Mouse (Mus musculus) kidney, adult 2 months (tissue): ENCODE results near the gene Pitpna. TPM values are rescaled to one million over a fixed set of nuclear protein-coding genes. Genes with fewer than 3 reads are reported as not detected.

Experiments used
- DNase-seq: peaks from one replicate; pipeline ENCODE4 v3.0.0; 2021
- H3K27ac ChIP-seq: fragments of 200-500 bp; 2 replicates; pipeline ENCODE4 v1.5.1; 2012; ENCODE audit warnings: low read depth, low read length, control low read depth, inconsistent platforms; ENCODE audit not compliant: insufficient read depth
- H3K27me3 ChIP-seq: fragments of 200-500 bp; replicated peaks from 2 replicates; pipeline ENCODE4 v1.6.1; 2012; ENCODE audit warnings: mild to moderate bottlenecking, moderate library complexity, low read length, inconsistent platforms; ENCODE audit not compliant: control insufficient read depth, insufficient read depth
- H3K36me3 ChIP-seq: fragments of 200-500 bp; 2 replicates; pipeline ENCODE4 v1.6.1; 2012; ENCODE audit warnings: mild to moderate bottlenecking, moderate library complexity, low read length, inconsistent platforms; ENCODE audit not compliant: control insufficient read depth, insufficient read depth
- H3K4me1 ChIP-seq: fragments of 200-500 bp; 2 replicates; pipeline ENCODE4 v1.6.1; 2011; ENCODE audit warnings: low read length; ENCODE audit not compliant: control insufficient read depth, insufficient read depth
- H3K4me3 ChIP-seq: fragments of 200-500 bp; 2 replicates; pipeline ENCODE4 v1.5.1; 2011; ENCODE audit warnings: mild to moderate bottlenecking, low read depth, low read length, control low read depth; ENCODE audit not compliant: insufficient read depth
- CTCF ChIP-seq: fragments of 200-500 bp; conservative IDR thresholded peaks from 2 replicates; pipeline ENCODE4 v1.5.1; 2011; ENCODE audit warnings: low read depth, mild to moderate bottlenecking, control low read depth, low read length, moderate library complexity, mixed read lengths; ENCODE audit not compliant: insufficient read depth, insufficient read length
- POLR2A ChIP-seq: fragments of 200-500 bp; IDR thresholded peaks from one replicate; pipeline ENCODE4 v1.6.1; 2011; ENCODE audit warnings: low read depth, low read length, control low read depth
- WGBS: fragments of 180-500 bp; shearing (Covaris S2); methylation state at CpG from one replicate; pipeline ENCODE4 v1.1.7; 2018; 5-methylcytosine and 5-hydroxymethylcytosine counted together
- polyA plus RNA-seq: library from polyadenylated mRNA; depleted of rRNA; stranded (reverse); fragments of >200 nt; gene quantifications from 2 replicates; pipeline ENCODE4 v1.2.3, GENCODE M21; 2012; rRNA removed

The Pitpna gene
- polyA plus RNA-seq, 1 experiment = 60.3 TPM

DNA sequence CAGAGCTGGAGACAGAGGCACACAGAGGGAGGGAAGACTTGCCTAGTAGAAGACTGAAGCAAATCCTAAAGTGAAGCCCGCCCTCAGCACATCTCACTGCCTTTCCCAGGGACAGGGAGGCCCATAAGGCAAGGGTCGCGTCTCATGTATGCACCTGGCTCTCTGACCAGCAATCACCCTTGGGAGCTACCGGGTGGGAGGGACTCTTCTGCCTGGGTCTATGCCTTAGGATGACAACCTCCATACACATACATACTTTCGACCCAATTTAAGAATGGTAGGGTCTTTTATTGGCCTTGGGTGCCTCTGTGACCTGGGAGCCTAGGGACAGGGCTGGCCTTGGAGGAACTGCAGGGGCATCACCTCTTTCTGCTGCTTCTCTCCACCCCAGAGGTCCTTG, 85.5 kb downstream of the Pitpna start:
- Histone ChIP-seq H3K4me1 (peaks cover under 1% of the 10 kb centered on the region; the same call in 1 of the 2 replicates), H3K36me3 (peaks cover 6% of the 10 kb centered on the region), H3K4me3 (no peak overlapping the region), H3K27ac (no peak overlapping the region), H3K27me3 (no peaks in the 10 kb centered on the region)
- DNase-seq = no peak
- 90% methylated on average over 5 of the region's 5 CpGs for WGBS
- TF ChIP-seq CTCF = no peak
- TF ChIP-seq POLR2A = no peak

DNA sequence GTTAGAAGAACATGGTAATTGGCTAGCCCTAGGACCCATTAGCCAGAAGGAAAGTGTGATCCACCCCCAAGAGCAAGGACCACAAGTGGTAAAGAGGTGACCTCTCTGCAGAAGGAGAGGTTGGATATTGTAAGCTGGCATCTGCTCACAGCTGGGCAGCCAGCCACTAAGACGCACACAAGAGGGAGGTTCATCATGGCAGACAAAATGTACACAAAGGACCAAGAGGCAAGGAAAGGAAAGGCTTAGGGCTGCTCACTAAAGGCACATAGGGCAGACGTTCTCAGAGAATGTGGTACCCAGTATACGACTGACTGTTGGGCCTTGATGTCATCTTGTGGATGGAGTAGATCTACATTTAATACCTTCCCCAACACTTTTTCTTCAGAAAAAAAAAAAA, 87.0 kb downstream of the Pitpna start:
- Histone ChIP-seq H3K36me3 (peaks cover 2% of the 10 kb centered on the region; the same call in 1 of the 2 replicates), H3K27me3 (no peaks in the 10 kb centered on the region), H3K4me3 (no peak overlapping the region), H3K27ac (no peak overlapping the region), H3K4me1 (peaks cover 3% of the 10 kb centered on the region; the same call in 1 of the 2 replicates)
- no peak for TF ChIP-seq POLR2A
- WGBS = 82% methylated on average over 3 of the region's 3 CpGs
- DNase-seq = no peak

DNA sequence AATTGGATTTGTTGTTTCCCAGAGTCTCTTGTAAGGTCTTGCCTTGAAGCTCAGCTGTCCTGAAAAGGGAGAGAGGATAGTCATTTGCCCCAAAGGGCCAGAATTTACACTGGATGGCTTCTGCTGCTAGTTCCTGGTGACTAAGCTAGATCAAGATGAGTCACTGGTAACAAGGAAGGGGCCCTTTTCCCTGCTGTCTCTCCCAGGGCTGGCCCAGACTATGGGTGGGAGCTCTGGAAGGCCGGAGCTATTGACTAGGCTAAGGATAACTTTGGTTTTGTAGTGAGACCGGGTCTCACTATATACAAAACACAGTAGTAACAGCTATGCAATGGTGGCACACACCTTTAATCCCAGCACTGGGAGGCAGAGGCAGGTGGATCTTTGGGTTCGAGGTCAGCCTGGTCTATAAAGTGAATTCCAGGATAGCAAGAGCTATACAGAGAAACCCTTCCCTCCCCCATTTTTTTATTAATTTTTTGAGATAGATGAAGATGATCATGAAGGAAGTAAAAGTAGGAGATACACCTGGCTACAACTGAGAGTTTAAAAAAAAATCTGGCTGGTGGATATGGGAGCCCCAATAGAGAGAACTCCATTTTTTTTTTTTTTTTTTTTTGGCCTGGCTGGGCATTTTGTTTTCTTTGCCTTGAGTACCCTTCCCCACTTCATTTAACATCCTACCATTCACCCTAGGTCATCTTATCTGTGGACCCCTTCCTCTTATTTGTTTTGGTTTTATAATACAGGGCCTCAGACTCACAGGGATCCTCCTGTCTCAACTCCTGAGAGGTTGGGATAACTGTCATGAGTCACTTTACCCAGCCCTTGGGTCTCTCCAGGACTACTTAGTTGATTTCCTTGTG, 90.2 kb downstream of the Pitpna start:
- Histone ChIP-seq H3K27me3 (no peaks in the 10 kb centered on the region), H3K4me1 (peaks cover 12% of the 10 kb centered on the region; the same call in 1 of the 2 replicates), H3K36me3 (no peaks in the 10 kb centered on the region), H3K4me3 (peak overlapping the region; percentile 65), H3K27ac (0 out of 2 replicates have a peak overlapping the region, but pooled peaks have one; percentile 61)
- DNase-seq = no peak
- WGBS = 94% methylated on average over 3 of the region's 3 CpGs
- TF ChIP-seq POLR2A = no peak
- no peak for TF ChIP-seq CTCF

Other genes starting within 250 kb of the Pitpna start
- gene Rpa1, start 239.8 kb upstream of the Pitpna start, polyA plus RNA-seq = 17.0 and 21.3 TPM in 2 replicates
- 7.1 and 7.2 TPM in 2 replicates for gene Smyd4, start 239.7 kb upstream of the Pitpna start, polyA plus RNA-seq
- 17.2 and 29.9 TPM in 2 replicates for gene Serpinf1, start 165.4 kb upstream of the Pitpna start, polyA plus RNA-seq
- gene Serpinf2, start 148.5 kb upstream of the Pitpna start, polyA plus RNA-seq = 126 and 141 TPM in 2 replicates
- 17.7 and 21.0 TPM in 2 replicates for gene Wdr81, start 133.4 kb upstream of the Pitpna start, polyA plus RNA-seq
- 14.2 and 14.6 TPM in 2 replicates for gene Tlcd2, start 126.4 kb upstream of the Pitpna start, polyA plus RNA-seq
- gene Prpf8, start 101.3 kb upstream of the Pitpna start, polyA plus RNA-seq = 88.0 and 92.7 TPM in 2 replicates
- 19.3 and 19.8 TPM in 2 replicates for gene Rilp, start 78.0 kb upstream of the Pitpna start, polyA plus RNA-seq
- 13.3 and 17.3 TPM in 2 replicates for gene Scarf1, start 74.6 kb upstream of the Pitpna start, polyA plus RNA-seq
- 148 and 174 TPM in 2 replicates for gene Slc43a2, start 56.4 kb upstream of the Pitpna start, polyA plus RNA-seq
- 69.1 and 71.5 TPM in 2 replicates for gene Inpp5k, start 42.9 kb downstream of the Pitpna start, polyA plus RNA-seq
- gene Myo1c, start 62.4 kb downstream of the Pitpna start, polyA plus RNA-seq = 88.9 and 99.7 TPM in 2 replicates
- gene Crk, start 91.2 kb downstream of the Pitpna start, polyA plus RNA-seq = 48.4 and 62.4 TPM in 2 replicates
- gene Ywhae, start 144.8 kb downstream of the Pitpna start, polyA plus RNA-seq = 194 and 274 TPM in 2 replicates
- 0.34 and 0.36 TPM in 2 replicates for gene Doc2b, start 208.0 kb downstream of the Pitpna start, polyA plus RNA-seq